Mouse (Mus musculus) embryonic fibroblast, embryonic 13.5 days (primary cell): ENCODE measurements around the gene Sept12.

ENCODE experiments used
- CTCF ChIP-seq: IDR thresholded peaks from 2 replicates; pipeline ENCODE4 v1.5.1; 2011; ENCODE audit warnings: mild to moderate bottlenecking, control low read depth, low read length, moderate library complexity, borderline replicate concordance; ENCODE audit not compliant: insufficient read depth
- POLR2A ChIP-seq: IDR thresholded peaks from 2 replicates; pipeline ENCODE4 v1.6.1; 2011; ENCODE audit warnings: low read depth, mild to moderate bottlenecking, control low read depth, low read length, moderate library complexity

GRCm38 (mm10) chr16:4971626-4972025 is 26.0 kb downstream of the Sept12 start:
- no peak for TF ChIP-seq CTCF
- TF ChIP-seq POLR2A: no peak
